Mouse (Mus musculus) kidney, adult 2 months (tissue): ENCODE data around the gene Clta.

Source experiments
- CTCF ChIP-seq: fragments of 200-500 bp; conservative IDR thresholded peaks from 2 replicates; pipeline ENCODE4 v1.5.1; 2011; ENCODE audit warnings: low read depth, mild to moderate bottlenecking, control low read depth, low read length, moderate library complexity, mixed read lengths; ENCODE audit not compliant: insufficient read depth, insufficient read length
- POLR2A ChIP-seq: fragments of 200-500 bp; IDR thresholded peaks from one replicate; pipeline ENCODE4 v1.6.1; 2011; ENCODE audit warnings: low read depth, low read length, control low read depth

DNA sequence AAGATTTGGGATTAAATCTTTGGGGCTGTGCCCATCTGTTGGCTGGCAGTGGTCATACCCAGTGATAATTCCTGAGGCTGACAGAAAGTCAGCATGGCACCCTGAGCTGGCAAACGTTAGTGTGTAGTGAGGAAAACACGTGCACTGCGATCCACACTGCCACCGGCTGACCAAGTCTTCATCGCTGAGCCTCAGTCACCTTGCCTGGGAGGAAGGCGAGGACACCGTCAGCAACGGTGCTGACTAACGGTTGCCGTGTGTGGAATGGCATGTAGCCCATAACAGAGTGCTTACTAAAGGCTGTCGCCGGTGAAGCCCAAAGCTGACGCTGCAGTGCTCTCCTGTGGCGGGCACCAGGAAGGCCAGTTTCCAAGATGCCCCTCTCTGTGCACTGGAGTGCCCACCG is 25.4 kb downstream of the Clta start:
- TF ChIP-seq POLR2A (no peak), CTCF (no peak)
